Mouse (Mus musculus) layer of hippocampus, postnatal 25 days (tissue): ENCODE data around the gene Rassf9. TPM values are rescaled to one million over a fixed set of nuclear protein-coding genes. Genes with fewer than 3 reads are reported as not detected.

ENCODE experiments used
- DNase-seq, 2 experiments: peaks; one replicate each; pipeline ENCODE4 v3.0.0; 2022; ENCODE audit warnings: mixed read lengths in 2 of 2, low spot score in 1 of 2; ENCODE audit errors: extremely low spot score in 1 of 2
- total RNA-seq, 2 experiments: library from RNA; stranded (reverse); gene quantifications; 2 replicates each; pipeline ENCODE4 v1.2.3; 2021

Rassf9 gene
- total RNA-seq, result 1 to 10 TPM; 1.8 to 2.6 TPM

- DNase-seq, result no peak
Observed at GRCm38 (mm10) chr10:102511807-102512461, at the start of gene Rassf9. Gene Rassf9 (plus strand): TSS chr10:102512222.

GRCm38 (mm10) chr10:102469412-102469811 is 42.6 kb upstream of the Rassf9 start:
- DNase-seq, result no peak

GRCm38 (mm10) chr10:102490386-102490785 is 21.6 kb upstream of the Rassf9 start, which contains the start of gene Nts:
Gene Nts (minus strand): TSS chr10:102490486.
- DNase-seq, result no peak

- DNase-seq, result peak; percentile 22 to 76
Observed at GRCm38 (mm10) chr10:102491792-102492191, 20.2 kb upstream of the Rassf9 start.

GRCm38 (mm10) chr10:102498754-102499153 is 13.3 kb upstream of the Rassf9 start:
- DNase-seq, result peak in 1 of 2 experiments; percentile 18

- DNase-seq, result no peak
Observed at GRCm38 (mm10) chr10:102507386-102507785, 4.6 kb upstream of the Rassf9 start.

- no peak for DNase-seq
Observed at GRCm38 (mm10) chr10:102511461-102511806, 588 bp upstream of the Rassf9 start.

GRCm38 (mm10) chr10:102514159-102514558 is 2.1 kb downstream of the Rassf9 start:
- DNase-seq, result no peak

GRCm38 (mm10) chr10:102527901-102528300 is 15.9 kb downstream of the Rassf9 start:
- no peak for DNase-seq

GRCm38 (mm10) chr10:102553941-102554340 is 41.9 kb downstream of the Rassf9 start:
- no peak for DNase-seq

- DNase-seq, result no peak
Observed at GRCm38 (mm10) chr10:102562488-102562887, 50.5 kb downstream of the Rassf9 start.

GRCm38 (mm10) chr10:102577970-102578369 is 65.9 kb downstream of the Rassf9 start:
- DNase-seq, result no peak

GRCm38 (mm10) chr10:102594306-102594705 is 82.3 kb downstream of the Rassf9 start:
- no peak for DNase-seq

Other genes starting within 250 kb of the Rassf9 start
- 10 to 100 TPM; 10.9 to 11.2 TPM for gene Nts, start 21.7 kb upstream of the Rassf9 start, total RNA-seq